Mouse (Mus musculus) CH12.LX (cell line): ENCODE results near the gene Tmem233.

Source experiments
- BHLHE40 ChIP-seq: IDR thresholded peaks from 2 replicates; pipeline ENCODE4 v1.6.1; 2011; ENCODE audit warnings: mild to moderate bottlenecking, low read depth, low read length, improper control_type of control experiment
- CHD1 ChIP-seq: IDR thresholded peaks from 2 replicates; pipeline ENCODE4 v1.6.1; 2012; ENCODE audit warnings: low read depth, low read length, improper control_type of control experiment, inconsistent platforms
- CTCF ChIP-seq, 2 experiments: IDR thresholded peaks in 1 of 2; conservative IDR thresholded peaks in 1 of 2; 2 replicates each; pipeline ENCODE4 v1.5.1; 2011 to 2012; ENCODE audit warnings: low read depth in 2 of 2, low read length in 2 of 2, improper control_type of control experiment in 1 of 2, inconsistent platforms in 1 of 2, mild to moderate bottlenecking in 1 of 2, moderate library complexity in 1 of 2
- EP300 ChIP-seq: IDR thresholded peaks from 2 replicates; pipeline ENCODE4 v1.6.1; 2011; ENCODE audit warnings: low read length, improper control_type of control experiment
- GABPA ChIP-seq: IDR thresholded peaks from 2 replicates; pipeline ENCODE4 v1.6.1; 2012; ENCODE audit warnings: low read depth, low read length, improper control_type of control experiment, inconsistent platforms; ENCODE audit not compliant: insufficient replicate concordance
- HCFC1 ChIP-seq: IDR thresholded peaks from 2 replicates; pipeline ENCODE4 v1.6.1; 2012; ENCODE audit warnings: low read depth, mild to moderate bottlenecking, inconsistent platforms, low read length, improper control_type of control experiment
- KAT2A ChIP-seq: IDR thresholded peaks from 2 replicates; pipeline ENCODE4 v1.6.1; 2012; ENCODE audit warnings: low read length, improper control_type of control experiment, inconsistent platforms; ENCODE audit not compliant: insufficient replicate concordance
- MAFK ChIP-seq: IDR thresholded peaks from 2 replicates; pipeline ENCODE4 v1.6.1; 2011; ENCODE audit warnings: low read length, improper control_type of control experiment; ENCODE audit not compliant: insufficient replicate concordance
- NELFE ChIP-seq: IDR thresholded peaks from 2 replicates; pipeline ENCODE4 v1.6.1; 2011; ENCODE audit warnings: low read depth, low read length, improper control_type of control experiment
- POLR2A ChIP-seq: IDR thresholded peaks from 2 replicates; pipeline ENCODE4 v1.6.1; 2011; ENCODE audit warnings: low read depth, mild to moderate bottlenecking, improper control_type of control experiment, low read length
- RCOR1 ChIP-seq: conservative IDR thresholded peaks from 2 replicates; pipeline ENCODE4 v1.6.1; 2012; ENCODE audit warnings: low read depth, mild to moderate bottlenecking, inconsistent platforms, low read length, improper control_type of control experiment
- UBTF ChIP-seq: IDR thresholded peaks from 2 replicates; pipeline ENCODE4 v1.6.1; 2012; ENCODE audit warnings: low read depth, mild to moderate bottlenecking, inconsistent platforms, low read length, improper control_type of control experiment, moderate library complexity
- USF1 ChIP-seq: IDR thresholded peaks from 2 replicates; pipeline ENCODE4 v1.6.1; 2014; ENCODE audit warnings: low read depth, mild to moderate bottlenecking, inconsistent platforms, low read length, improper control_type of control experiment
- USF2 ChIP-seq: conservative IDR thresholded peaks from 2 replicates; pipeline ENCODE4 v1.6.1; 2011; ENCODE audit warnings: low read depth, low read length, improper control_type of control experiment

DNA sequence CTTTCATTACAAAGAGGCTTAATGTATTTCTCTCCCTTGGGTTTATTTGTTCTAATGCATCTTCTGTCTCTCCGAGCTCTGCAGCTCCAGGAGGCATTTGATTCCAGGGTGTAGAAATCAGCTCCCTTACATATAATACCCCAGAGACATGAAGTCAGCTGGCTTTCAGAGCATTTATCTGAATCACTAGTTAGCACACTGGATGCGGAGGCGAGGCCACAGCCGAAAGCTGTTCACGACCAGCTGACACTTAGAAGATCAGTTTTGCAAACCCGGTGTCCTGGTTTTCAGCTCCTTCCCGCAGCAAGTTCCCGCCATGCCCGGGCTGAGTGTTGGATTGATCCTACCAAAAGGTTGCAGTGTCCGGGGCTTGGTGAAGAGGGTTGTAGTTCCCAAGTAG is 78.8 kb downstream of the Tmem233 start:
- no peak for TF ChIP-seq CTCF (conservative IDR thresholded peaks at IDR 0.05 in 1 of 2, IDR thresholded peaks at IDR 0.05 in 1 of 2; ENCODE audit: low read depth in 2 of 2, low read length in 2 of 2)
- TF ChIP-seq KAT2A: no peak
- no peak for TF ChIP-seq POLR2A
- TF ChIP-seq HCFC1: no peak
- no peak for TF ChIP-seq EP300
- TF ChIP-seq GABPA: no peak
- TF ChIP-seq CHD1: no peak
- TF ChIP-seq RCOR1: no peak
- no peak for TF ChIP-seq MAFK
- no peak for TF ChIP-seq USF1
- TF ChIP-seq UBTF: no peak
- no peak for TF ChIP-seq NELFE
- TF ChIP-seq BHLHE40: no peak
- no peak for TF ChIP-seq USF2
